Mouse (Mus musculus) frontal cortex, adult 2 months (tissue): ENCODE measurements at regions not wholly inside any gene's neighbourhood (a gene's known extent, or its start where the extent isn't known, plus 50 kb on each side); places are given as distances from the start of the nearest gene placed in this dataset.
"Not testable (repeated sequence)": the region's sequence is repeated elsewhere in the genome, so short reads cannot be mapped to it uniquely, and the experiment has no call there.

Source experiments
- DNase-seq, 2 experiments: peaks; one replicate each; pipeline ENCODE4 v3.0.0; 2022; ENCODE audit warnings: low spot score in 1 of 2; ENCODE audit errors: extremely low spot score in 1 of 2

- no peak for DNase-seq
Observed at GRCm38 (mm10) chr12:69524337-69525035, 58.3 kb downstream of the Vcpkmt start.

- DNase-seq = no peak
Observed at GRCm38 (mm10) chr12:69519869-69520268, 63.0 kb downstream of the Vcpkmt start.

DNA sequence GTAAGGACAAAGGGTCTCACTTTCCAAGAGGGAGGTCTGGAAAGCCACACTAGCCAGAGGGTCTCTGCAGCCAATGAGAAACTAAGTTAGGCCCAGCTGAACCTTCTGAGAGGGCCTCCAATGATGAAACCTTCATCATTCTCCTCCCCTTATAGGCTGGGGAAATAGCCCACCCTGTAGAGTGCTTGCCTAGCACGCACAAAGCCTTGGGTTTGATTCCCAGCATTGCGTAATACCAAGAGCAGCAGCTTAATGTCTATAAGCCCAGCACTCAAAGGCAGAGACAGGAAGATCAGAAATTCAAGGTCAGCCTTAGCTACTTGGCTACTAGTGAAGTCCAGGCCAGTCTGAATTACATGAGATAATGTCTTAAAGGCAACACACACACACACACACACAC lies 63.8 kb downstream of the Vcpkmt start:
- no peak for DNase-seq

DNA sequence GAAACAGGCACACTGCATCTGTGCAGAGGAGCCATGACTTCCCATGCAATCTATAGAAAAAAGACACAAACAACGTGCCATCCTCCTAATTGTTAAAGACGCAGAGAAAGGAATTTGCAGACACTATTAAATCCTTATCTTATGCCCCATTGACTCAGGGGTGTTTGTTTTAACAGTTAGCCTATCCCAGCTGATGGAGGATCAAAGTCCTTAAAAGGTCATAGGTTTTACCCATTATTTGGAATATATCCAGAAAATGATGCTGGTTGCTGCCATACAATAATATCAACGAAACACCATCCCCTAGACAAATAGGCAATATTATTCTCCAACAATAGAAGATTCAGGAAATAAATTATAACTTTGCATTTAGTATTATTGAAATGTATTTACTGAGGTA lies 65.2 kb downstream of the Vcpkmt start:
- no peak for DNase-seq

DNA sequence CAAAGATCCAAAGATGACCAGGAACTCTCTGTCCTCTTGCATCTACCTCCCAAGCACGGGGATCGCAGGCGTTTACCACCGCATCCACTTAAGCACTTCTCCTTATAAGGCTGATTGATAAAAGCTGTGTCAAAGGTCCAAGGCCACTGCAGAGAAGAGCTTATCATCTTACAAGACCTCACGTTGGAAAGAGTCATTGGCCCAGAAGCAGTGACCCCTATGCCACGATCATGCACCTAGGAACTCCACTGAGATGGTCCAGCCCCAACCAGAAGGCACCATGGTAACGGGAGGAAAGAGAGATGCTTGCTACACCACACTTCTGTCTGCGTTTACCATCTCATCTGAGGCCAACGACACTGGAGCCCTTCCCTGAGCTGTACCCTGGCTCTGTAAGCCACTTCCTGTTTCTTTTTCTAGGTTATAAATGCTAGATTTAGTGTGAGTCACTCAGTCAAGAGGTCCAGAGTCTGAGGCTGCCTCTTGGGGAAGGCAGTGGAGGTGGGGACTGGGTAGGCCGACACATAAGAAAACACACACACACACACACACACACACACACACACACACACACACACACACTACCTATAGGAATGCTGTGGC lies 66.4 kb downstream of the Vcpkmt start:
- no peak for DNase-seq

GRCm38 (mm10) chr12:69515850-69516249 lies 67.0 kb downstream of the Vcpkmt start:
- DNase-seq = no peak

- no peak for DNase-seq
Observed at GRCm38 (mm10) chr12:69515117-69515516, 67.7 kb downstream of the Vcpkmt start.

DNA sequence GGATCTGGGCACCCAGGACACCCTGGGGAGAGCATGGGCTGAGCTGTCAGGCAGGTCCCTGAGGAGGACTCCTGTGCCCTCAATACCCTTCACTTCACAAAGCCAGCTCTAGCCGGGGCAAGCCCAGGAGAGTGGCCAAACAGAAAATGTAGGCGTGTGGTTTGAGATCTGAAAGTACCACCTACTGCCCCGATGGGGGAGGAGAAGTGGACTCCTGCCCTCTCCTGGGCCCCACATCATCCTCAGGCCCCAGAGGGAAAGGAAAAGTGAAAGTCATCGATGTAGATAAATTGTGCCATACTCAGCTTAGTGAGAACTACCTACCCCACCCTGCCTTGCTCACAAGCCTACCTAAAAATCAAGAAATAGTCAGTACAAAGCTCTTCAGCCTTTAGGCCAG lies 69.7 kb downstream of the Vcpkmt start:
- DNase-seq = no peak

DNA sequence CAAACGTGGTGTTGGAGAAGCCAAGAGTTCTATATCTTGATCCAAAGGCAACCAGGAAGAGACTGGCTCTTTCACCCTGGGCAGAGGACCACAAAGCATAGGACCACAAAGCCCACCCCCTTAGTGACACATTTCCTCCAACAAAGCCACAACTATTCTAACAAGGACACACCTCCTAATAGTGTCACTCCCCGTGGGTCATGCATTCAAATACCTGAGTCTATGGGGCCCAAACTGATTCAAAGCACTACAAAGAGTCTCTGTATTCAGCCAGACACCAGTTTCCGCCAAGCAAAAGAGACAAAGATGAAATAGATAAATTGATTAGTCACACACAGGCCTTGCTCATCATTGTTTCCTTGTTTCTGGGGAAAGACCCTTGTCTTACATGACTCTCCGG lies 72.1 kb downstream of the Vcpkmt start:
- DNase-seq = no peak

GRCm38 (mm10) chr12:69509180-69509579 lies 73.6 kb downstream of the Vcpkmt start:
- not testable (repeated sequence) for DNase-seq

GRCm38 (mm10) chr12:69507906-69508305 lies 74.9 kb downstream of the Vcpkmt start:
- DNase-seq = no peak

GRCm38 (mm10) chr12:69507333-69507732 lies 75.5 kb downstream of the Vcpkmt start:
- no peak for DNase-seq

GRCm38 (mm10) chr12:69502706-69503070 lies 80.1 kb downstream of the Vcpkmt start:
- DNase-seq = no peak

DNA sequence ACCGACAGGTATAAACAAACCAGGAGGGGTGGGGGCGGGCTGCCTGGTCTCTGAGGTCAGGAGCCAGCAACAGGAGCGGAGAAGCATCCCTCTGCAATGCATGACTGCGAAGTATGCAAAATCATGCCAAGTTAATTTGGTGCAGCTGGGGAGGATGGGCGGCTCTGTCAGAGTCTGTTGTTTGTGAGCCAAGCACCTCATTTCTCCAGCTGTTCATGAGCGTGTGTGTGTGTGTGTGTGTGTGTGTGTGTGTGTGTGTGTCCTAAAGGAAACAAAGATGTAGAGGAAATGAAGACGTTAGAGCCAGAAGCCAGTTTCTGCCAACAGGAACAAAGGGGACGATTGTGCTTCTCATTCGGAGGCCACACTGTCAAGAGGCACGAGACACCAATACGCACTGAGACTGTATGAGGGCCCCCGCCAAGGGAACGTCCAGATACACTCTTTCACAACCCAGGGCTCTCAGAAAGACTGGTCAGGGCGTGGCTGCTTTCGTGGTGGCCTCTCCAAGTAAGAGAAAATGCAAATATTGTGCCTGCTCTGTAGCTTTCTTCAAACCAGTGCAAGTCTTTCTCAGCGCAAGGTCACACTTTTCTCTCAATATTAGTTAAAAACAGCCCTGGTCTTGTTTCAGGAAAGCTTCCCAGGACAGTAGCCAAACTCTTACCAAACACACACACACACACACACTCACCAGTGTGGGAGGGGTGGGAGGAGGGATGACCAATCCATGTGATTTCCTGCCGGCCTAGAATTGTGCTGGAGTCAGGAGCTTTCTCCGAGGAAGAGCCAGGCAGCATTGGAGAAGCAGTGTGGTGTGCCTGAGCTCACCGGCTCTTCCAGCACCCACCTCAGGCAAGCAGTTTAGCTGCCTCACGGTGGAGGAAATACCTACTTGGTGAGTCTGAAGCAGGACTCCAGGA lies 80.8 kb downstream of the Vcpkmt start:
- DNase-seq = peak; percentile 43 to 73

DNA sequence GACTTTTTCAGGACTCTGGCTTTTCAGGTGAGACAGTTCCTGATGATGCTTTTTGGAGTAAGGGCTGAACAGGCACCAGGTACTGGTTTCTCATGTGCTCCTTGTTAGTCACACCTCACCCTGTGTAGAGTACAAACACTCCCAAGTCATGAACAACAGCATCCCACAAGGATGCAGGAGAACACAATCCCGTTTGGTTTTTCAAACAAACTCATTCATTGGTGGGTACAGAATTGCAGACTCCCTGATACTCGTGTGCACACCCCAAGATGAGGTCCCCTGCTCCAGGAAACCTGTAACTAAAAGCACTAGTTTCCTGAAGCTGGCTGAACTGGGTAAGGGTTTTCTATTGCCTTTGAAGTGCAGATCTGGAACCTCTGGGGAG lies 81.5 kb downstream of the Vcpkmt start:
- no peak for DNase-seq

DNA sequence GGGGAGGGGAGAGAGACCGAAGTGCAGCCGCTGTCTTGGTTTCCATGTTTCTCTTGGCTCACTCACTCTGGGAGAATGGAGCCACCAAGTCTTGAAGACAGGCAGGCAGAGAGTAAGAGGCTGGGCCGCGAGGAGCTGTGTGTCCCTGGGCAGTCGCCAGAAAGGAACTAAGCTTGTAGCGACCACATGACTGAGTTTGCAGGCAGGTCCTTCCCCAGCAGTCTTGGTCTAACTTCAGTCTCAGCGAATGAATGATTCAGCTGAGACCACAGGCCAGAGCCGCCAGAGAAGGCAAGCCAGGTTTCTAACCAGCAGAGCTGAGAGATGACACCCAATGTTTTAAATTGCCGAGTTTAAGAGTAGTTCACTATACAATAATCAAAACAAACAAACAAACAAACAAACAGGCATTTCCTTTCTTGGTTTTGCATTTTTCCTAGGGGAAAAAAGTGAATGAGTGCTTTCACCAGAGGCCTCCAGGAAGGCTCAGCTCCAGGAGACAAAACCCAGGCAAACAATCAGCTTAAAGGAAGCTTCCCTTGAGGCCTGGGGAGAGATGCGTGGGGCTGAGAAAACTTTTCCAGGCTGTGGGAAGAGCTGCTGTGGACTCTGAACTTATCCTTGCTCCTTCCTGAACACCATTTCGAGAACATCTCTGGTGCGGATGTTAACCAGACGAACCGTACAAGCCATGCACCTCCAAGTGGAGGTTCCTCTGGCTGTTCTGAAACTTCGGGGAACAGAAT lies 82.1 kb downstream of the Vcpkmt start:
- peak in 1 of 2 experiments; percentile 15 for DNase-seq

DNA sequence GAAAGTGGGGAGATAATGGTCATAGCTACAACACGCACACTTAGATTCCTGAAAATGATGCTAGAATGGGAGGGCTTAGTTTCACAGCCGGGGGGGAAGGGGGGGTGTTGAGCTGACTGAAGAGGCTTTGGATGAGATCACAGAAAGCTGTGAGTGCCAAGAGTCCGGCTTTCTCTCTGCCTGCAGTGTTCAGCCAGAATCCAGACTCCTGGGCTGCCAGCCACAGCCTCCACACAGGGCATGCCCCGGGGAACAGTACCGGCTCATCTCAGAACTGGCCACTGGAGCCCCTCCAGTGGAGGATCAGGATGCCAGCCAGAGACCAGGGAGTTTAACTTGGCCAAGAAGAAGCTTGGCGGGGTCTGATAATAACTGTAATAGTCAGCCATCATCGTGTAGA lies 85.7 kb downstream of the Vcpkmt start:
- DNase-seq = peak; percentile 27 to 64

DNA sequence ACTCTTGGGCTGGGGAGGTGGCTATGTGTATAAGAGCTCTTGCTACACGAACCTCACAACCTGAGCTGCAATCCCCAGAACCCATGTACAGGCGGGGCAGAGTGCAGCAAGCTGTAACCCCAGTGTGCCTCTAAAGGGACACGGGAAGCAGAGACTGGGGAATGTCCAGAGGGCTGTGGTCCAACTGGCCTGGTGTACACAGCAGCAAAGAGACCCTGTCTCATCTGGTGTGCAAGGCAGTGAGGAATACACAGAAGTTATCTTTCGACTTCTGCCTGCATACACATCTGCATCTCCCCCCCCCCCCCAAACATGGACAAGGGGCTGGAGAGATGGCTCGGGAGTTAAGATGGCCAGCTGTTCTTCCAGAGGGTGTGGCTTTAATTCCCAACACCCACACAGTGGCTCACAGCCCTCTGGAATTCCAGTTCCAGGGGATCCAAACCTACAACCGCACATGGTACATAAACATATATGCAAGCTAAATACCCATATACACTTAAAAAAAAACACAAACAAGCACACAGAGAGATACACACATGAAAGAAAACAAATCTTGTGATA lies 86.4 kb downstream of the Vcpkmt start:
- DNase-seq = no peak

GRCm38 (mm10) chr12:69495776-69496175 lies 87.1 kb downstream of the Vcpkmt start:
- DNase-seq = no peak

GRCm38 (mm10) chr12:69494648-69495047 lies 88.2 kb downstream of the Vcpkmt start:
- DNase-seq = no peak

DNA sequence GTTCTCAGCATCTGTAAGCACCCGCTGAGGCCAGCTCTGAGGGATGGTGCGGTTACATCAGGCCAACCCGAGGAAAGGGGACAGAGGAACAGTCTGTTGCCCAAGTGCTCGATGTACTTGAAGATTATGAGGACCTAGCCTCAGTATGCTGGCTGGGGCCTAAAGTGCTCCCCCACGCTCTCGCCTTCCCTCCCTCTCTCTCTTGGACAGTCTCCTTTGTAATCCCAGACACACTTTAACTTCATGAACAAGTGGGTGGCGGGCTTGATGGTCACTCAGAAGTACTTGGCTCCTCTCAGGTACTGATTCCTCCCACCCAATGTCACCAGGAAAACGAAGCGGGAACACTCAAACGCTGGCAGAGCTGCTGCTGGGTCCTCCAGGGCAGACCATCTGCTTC lies 93.1 kb downstream of the Vcpkmt start:
- DNase-seq = no peak
